Mouse (Mus musculus) gastrocnemius, adult 8-10 months (tissue): ENCODE measurements at regions not wholly inside any gene's neighbourhood (a gene's known extent, or its start where the extent isn't known, plus 50 kb on each side); places are given as distances from the start of the nearest gene placed in this dataset.

Experiments
- DNase-seq, 2 experiments: peaks; one replicate each; pipeline ENCODE4 v3.0.0; 2022; ENCODE audit warnings: low spot score in 2 of 2

DNA sequence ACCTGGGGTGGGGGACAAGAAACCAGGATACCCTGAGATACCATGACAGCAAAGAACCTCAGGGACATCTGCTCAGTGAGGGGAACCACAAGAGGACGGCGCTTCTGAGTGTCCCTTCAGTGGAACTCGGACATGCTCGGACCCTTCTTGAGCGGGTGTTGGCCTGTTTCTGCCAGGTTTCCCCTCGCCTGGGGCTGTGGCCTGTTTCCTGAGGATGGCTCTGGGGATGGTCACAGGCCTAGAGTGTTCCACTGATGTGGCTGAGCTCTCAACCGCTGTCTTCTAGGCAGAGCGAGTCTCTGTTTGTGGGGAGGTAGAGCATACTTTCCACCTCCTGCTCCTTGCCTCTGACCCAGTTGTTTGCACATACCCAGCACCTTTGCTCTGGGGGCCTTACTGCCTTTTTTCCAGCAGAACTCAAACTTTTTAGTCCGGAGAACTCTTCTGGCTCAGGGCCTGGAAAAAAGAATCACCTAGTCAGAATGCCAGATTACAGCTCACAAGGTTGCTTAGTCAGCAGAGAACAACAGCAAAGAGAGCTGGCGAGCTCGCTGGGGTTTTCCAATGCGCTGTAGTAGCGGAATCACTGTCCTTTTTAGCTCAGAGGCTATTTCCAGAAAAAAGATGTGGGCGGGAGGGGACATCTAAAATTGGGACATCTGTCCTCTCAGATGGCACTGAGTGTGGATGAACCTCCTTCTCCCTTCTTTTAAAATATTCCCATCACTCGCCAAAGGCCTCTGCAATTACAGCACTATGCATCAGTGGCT lies 65.3 kb downstream of the Med10 start:
- DNase-seq: no peak

DNA sequence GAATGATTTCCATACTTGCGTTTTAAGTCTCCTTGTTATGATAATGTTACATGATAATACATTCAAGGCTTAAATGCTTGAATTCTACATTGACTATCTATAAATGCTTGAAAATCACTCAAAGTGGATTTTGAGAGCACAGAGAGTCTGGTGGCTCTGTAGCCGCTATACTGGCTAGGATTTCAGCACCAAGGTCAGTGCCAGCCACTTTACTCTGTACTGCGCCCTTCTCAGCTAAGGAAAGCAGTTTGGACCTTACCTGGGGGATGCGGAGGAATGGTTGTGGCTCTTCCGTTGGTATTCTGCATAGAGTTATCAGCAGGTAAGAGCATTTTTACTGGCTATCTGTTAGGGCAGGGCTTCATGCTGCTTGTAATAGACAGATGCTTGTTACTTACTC lies 94.3 kb downstream of the Med10 start:
- no peak for DNase-seq

DNA sequence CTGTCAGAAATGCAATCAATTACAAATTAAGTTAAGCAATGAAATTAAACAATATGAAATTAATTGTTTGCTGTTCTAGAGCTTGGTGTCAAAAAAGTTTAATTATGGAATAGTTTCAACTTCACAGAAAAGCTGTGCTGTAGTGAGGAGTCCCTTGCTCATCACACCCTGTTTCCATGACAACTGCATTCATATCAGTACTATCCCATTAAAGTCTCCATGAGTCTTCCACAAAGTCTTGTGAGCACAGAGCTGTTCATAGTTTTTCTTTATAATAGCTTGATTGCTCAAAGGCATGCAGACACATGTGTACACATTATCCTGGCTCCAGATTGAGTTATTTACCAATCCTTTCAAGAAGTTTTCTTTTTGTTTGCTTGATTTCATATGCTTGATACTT lies 98.9 kb downstream of the Med10 start:
- DNase-seq: no peak

DNA sequence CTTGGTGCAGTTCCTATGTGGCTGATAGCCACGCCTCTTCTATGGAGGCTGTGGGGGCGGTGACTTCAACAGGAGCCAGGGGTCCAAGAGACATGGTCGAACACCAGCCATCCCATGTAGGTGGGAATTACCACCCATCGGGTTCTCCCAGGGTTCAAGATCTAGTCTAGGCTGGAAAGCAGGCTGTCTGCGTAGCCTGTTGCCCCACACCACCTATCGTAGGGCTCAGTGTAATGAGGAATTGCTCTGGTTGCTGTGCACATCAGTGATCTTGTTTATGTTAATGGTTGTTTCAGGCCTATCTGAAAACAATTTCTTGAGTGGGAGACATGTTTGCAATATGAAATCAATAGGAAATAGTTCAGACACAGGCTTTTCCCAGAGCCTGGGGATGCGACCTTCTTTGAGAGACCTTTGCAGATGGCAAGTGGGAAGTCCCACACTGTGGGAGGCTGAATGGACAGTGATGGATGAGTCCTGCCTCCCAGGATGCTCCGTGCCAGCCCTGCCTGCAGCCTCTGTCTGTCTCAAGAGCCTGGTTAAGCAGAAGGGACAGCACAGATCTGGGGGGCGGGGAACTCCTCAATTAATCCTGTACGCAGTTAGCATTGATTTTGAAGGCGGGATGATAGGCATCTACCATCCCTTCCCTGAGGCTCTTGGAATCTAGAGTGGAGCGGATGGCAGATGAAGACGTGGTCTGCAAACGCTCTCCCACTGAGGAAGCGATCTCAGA lies 104.8 kb downstream of the Med10 start:
- no peak for DNase-seq

DNA sequence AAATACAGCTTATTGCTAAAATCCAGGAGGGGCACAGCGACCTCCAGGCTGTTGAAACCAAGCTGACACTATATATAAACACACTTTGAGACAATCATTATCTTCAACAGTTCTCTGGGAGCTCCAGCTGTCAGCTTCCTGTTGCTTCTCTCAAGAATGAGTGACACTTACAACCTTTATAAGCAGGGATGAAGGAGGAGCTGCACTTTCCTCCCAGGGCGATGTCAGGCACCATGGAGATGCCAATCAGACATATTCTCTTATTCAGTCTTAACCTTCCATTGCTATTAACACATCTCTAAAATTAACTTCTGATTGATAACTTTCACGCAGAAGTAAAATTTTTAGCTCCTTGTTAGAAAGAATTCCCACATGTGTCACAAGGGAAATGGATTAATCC lies 113.6 kb downstream of the Med10 start:
- no peak for DNase-seq

DNA sequence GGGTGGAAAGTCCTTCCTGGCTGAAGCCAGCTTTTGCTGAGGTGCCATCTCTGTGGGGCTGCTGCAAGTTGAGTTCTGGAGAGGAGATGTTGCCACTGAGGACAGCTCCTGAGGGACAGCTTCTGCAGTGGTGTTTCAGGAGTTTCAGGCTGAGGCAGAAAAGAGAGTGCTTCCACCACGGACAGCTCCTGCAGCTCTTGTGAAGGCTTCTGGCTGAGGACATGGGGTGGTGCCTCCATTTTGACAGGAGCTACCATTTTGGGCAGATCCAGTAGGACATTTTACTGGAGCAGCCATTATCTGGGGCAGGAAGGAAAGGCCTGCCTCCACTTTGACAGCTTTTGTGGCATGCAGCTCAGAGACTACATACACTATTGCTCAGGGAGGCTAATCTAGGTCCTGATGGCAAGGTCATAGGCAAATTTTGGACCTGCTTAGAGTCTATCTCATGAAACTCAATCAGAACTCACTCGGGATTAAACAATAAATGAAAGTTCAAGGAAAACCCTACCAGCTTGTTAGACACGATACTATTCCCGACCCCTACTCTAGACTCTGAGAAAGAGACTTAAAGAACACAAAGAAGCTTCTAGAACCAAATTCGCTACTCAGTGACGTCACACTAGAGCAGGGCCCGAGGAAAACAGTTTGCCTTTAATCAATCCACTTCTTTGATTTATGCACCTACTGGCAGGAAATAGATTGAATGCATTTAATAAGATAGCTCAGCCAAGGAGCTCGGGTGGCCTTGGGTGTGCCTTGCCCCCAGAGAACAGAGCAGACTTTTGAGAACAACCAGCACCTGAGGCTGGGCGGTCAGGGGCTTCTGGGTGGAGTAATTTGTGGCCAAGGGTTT lies 130.7 kb downstream of the Med10 start:
- no peak for DNase-seq

DNA sequence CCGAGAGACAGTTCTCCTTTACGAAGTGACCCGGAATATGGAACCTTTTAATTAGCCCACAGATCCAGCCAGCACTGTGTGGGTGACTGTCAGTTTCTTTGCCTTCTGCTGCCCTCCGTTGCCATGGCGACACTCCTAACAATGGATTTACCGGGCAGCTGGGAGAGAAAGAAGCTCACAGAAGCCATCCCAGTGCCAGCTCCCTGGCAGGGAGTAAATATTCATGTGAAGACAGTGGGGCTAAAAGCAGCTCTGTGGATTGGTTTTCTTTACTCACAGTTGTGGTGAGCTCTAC lies 131.3 kb downstream of the Med10 start:
- no peak for DNase-seq

DNA sequence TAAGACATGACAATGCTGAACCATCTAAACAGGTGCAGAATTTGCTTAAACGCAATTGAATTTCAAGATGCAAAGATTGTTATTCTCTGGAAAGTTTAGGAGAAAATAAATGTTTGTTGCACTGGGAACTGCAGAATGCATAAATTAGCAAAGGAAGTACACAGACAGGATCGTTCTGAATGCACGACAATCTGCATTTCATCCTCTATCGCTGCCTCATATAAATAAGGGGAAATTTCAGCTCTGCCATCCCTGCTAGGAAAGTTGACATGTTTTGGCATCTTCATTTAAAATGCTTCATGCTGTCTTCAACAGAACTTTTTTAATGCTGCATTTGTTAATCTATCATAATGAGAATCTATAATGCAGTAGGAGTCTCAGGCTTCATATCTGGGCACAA lies 137.6 kb downstream of the Med10 start:
- DNase-seq: no peak

DNA sequence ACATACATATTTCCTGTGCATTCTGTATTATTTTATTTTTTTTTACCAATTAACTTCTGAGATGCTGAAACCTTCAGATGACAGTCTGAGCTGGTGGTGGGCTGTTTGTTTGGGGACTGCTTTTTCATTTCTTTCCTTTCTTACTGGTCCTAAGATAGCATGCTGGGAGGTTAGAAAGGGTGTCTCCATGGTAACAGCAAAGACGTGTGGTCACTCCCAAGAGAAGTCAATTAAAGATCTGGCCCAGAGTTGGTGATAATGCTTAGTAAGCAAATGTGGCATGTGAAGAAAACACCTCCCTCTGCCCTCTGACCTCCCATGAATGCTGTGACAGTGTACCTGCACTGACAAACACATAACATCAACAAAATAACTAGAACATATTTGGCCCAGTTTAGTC lies 142.5 kb downstream of the Med10 start:
- DNase-seq: no peak

DNA sequence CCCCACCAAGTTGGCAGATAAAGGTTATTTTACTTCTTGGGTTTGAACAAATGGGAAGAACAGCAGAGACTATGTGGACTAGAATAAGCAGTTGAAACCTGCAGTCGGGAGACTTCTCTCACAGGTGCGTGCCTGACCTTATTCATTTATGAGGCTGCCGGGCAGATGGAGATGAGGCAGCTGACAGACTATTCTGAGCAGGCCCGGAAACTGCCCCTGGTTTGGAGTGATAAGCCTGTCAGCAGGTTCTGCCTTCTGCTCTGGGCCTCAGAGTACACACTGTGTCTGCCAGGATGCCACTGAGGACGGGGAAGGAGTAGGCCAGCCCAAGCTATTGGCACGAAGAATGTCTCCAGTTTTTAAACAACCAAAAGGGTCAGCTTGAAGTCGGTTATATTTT lies 144.4 kb downstream of the Med10 start:
- DNase-seq: no peak

DNA sequence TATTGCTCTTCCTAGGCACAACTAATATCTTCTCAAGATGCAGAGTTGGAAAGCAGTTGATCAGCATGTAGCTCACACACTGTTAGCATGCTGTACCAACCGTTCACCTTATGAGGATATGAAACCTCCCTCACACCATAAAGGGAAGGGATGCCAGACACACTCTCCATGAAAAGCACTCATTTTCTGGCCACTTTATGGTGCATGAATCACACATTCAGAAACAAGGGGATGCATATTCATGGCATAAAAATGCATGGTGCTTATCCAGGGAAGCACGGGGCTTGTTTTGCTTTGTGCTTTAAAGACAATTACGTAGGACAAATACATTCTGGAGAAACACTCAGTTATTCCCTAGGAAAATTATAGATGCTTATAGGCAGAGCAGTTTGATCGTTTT lies 149.9 kb downstream of the Med10 start:
- no peak for DNase-seq

DNA sequence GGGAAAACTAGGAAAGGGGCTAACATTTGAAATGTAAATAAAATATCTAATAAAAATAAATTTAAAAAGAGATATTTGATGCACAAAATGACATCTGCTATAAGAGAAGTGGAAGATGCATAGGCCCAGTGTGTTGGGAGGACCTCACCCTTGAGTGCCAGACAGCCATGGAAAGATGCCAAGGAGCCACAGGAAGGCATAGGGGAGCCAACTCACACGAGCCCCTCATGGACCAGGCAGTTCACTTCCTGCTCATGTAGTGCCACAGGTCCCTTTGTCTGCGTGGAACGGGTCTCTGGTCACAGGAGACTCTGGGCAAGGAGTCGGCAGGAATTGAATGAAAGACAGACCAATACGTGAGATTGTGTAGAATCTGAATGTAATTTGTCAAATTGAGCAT lies 152.0 kb downstream of the Med10 start:
- no peak for DNase-seq

DNA sequence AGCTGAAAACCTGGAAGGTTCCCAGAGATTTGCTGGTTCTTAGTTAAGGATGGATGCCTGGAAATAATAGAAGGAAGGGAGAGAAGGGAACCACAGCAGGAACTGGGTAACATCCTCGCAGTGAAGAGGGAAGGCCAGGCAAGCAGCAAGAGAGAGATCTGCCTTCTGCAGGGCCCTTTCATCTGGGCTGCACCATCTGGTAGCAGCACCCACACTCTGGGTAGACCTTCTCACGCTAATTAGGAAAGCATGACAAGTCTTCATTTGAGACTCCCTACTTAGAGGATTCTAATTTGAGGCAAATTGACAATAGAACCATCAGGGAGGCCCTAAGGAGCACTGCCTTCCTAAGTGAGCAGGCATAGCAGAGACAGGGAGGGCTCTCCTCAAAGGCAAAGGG lies 153.3 kb downstream of the Med10 start:
- no peak for DNase-seq

DNA sequence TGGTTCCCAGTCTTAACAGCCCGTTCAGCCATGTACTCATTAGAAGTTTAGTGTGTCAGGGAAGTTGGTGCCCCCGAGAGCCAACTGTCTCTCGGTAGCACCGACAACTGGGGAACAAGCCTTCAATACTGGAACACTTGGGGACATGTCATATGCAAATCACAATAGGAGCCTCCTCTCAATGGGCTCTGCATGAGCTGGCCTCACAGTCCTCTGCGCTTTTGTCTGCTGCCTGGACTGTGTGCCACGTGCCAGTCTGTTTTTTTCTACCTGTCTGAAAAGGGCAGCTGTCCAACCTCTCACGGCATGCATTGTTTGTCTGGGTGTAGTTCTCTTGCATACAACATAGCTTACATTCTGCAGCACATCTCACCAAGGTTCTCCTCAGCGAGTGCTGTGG lies 161.7 kb downstream of the Med10 start:
- no peak for DNase-seq

DNA sequence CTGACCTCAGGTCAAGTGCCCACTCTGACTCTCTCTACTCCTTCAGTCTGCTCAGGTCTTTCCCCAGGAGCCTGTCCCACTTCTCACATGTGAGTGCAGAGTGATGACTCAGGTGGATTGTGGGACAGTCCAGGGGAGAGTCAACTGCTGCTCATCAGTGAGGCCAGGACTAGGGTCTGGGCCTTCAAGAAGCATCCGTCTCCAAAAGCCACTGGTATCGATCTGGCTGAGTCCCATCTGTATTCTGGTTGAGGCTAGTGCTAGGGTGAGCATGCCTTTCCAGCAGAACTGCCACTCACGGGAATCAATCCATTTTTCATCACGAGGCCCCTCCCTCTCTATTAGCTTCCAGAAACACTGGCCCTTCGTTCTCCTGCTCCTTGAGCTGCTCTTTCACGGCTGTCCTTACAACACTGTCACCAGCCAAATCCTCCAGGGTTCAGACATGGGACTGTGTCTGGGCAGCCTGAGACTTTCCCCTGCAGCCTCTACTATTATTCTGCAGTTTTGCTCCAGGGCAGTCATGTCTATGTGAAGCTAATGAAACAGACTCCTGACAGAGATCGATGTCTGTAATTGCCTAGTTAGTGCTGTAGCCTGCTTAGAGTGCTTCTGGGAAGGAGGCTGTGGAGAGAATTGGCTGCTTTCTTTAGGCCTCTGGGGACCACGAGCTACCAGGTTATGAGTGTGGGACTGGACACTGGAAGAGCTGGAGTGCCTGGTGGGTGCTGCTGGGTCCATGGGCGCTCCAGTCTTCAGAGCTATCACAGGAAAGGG lies 169.3 kb downstream of the Med10 start:
- no peak for DNase-seq

DNA sequence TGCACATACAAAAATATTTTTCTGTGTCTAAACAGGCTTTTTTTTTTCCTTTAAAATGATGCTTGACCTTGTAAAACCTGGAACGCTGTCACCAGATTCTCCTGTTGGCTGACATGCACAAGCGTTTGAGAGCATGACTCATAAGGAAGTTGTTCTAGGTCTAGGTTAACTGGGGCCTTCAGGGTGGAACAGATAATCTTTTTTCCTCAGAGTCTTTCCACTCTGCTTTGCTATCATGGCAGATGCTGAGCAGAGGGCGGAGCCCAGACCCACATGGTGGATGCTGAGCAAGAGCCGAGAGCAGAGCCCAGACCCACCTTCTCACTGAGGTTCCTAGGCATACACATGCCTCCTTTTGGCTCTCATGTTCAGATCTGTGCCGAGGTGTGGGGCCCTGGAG lies 172.6 kb downstream of the Med10 start:
- no peak for DNase-seq

DNA sequence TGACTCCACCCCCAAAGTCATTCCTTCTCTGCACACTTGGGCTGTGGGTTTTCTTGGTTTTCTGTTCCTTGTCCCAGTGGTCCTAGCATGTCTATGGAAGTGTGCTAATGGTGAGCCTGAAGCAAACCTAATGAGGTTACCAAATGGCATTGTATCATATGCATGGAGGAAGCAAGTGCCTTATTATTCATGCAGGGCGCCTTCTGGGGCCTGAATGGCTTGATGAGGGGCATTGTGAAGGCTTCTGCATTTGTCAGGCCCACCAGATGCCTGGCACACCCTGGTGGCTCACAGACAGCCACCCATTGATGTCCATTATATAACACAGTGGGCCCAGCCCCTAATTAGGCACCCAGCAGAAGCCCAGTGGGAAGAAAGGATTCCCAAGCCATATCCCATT lies 182.0 kb downstream of the Med10 start:
- no peak for DNase-seq

DNA sequence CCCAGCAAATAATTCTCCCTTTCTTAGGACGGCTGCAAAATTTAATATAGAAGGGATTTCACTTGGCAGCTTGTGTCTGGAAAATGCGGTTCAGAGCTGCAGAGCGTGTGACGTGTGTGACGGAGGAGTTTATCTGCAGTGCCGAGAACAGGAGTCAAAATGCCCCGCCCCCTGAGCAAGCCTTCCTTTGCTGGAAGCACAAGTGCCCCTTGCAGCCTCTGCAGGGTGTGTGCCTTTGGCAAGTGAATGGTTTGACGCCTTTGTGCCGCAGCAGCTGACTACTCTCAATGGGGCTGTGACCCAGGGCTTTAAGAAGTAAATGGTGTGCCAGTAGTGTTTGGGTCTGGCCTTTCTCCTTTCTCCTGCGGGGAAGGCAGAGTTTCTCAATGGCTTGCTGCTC lies 185.0 kb downstream of the Med10 start:
- no peak for DNase-seq

DNA sequence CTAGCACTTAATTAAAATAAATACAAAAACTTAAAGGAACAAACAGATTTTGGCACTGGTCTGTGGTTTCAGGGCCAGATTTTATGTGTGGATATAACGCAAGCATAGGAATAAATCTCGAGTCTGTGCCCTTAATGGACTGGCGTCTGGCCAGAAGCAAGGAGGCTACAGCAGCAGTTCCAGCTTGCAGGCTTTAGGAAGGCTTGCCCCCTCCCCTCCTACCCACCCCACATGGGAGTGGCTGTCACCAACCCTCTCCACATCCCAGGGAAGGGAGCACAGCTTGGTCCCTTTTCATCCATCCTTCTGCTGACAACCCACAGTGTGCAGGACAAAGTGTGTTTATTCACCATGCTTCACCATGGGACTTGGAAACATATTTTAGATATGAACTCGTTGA lies 186.1 kb downstream of the Med10 start:
- no peak for DNase-seq

DNA sequence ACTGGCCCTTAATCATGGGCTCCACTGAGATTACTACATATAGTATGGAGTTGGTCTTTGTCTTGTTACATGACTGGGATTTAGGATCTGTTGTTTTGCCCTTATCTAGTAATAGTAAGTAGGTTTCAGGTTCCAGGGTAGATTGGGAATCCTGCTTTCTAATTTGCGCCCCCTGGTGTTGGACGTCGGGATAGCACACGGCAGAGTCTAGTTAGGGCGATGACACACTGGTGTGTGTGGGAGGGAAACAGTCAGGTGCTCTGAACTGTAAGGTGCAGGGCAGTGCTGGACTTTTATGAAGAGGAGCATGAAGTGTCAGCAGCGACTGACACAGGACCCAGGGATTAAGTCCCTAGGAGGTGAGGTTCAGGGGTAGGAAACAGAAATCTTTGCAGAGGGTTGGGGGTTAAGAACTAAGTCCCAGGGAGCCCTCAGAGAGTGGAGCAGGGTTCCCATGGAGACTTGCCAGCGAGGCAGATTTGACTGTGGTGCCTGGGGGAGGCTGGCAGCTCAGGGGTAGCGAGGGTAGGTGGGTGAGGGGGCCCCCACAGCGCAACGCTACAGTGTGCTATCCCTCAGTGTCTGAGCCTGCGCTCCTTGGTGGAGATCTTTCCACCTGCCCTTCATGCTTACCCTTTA lies 189.2 kb downstream of the Med10 start:
- DNase-seq: no peak

DNA sequence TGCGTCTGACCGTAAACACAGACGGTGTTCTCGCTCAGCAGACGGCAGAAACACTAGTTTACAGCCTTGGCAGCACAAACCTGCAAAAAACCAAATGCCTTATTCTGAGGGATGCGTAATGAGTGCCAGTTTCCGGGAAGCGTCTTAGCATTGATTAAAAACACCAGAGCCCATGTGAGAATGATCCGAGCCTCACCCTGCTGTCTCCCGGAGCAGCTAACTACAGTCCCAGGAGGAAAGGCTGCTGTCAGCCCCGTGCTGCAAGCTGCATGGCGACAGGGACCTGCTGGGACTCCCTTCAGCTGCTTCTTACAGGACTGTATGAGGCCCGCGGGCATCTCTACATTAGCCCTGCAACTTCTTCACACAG lies 189.7 kb downstream of the Med10 start:
- no peak for DNase-seq
